Mouse (Mus musculus) kidney, adult 2 months (tissue): ENCODE data around the gene Cs.

Experiments used
- CTCF ChIP-seq: fragments of 200-500 bp; conservative IDR thresholded peaks from 2 replicates; pipeline ENCODE4 v1.5.1; 2011; ENCODE audit warnings: low read depth, mild to moderate bottlenecking, control low read depth, low read length, moderate library complexity, mixed read lengths; ENCODE audit not compliant: insufficient read depth, insufficient read length
- POLR2A ChIP-seq: fragments of 200-500 bp; IDR thresholded peaks from one replicate; pipeline ENCODE4 v1.6.1; 2011; ENCODE audit warnings: low read depth, low read length, control low read depth

GRCm38 (mm10) chr10:128409692-128410559 lies 72.4 kb downstream of the Cs start:
- peak; percentile 62 for TF ChIP-seq CTCF
- TF ChIP-seq POLR2A: no peak
